Mouse (Mus musculus): ENCODE results near the gene Alpl.

- TF ChIP-seq CTCF (IDR thresholded peaks at IDR 0.05; ENCODE audit: control insufficient read depth, insufficient read depth, insufficient replicate concordance, low read depth, low read length) (no peak), POLR2A (IDR thresholded peaks at IDR 0.05; ENCODE audit: control insufficient read depth, low read depth, low read length) (no peak)
Observed at GRCm38 (mm10) chr4:137794178-137794900, 1.8 kb downstream of the Alpl start.

All from testis, adult 2 months (tissue).